Mouse (Mus musculus) myocyte (in vitro differentiated cells): ENCODE measurements around the gene Cbarp. TPM values are rescaled to one million over a fixed set of nuclear protein-coding genes. Genes with fewer than 3 reads are reported as not detected.

Experiments used
- H3K27me3 ChIP-seq: one replicate; pipeline ENCODE4 v1.6.1; 2011; ENCODE audit not compliant: control insufficient read depth, insufficient read depth, insufficient read length
- H3K36me3 ChIP-seq: one replicate; pipeline ENCODE4 v1.6.1; 2011; ENCODE audit not compliant: control insufficient read depth, insufficient read depth
- H3K4me2 ChIP-seq: one replicate; pipeline ENCODE4 v1.6.1; 2011; ENCODE audit warnings: low read depth, control low read depth
- H3K4me3 ChIP-seq: one replicate; pipeline ENCODE4 v1.5.1; 2011; ENCODE audit warnings: mild to moderate bottlenecking, control low read depth, moderate library complexity
- H3K79me2 ChIP-seq: one replicate; pipeline ENCODE4 v1.6.1; 2011; ENCODE audit not compliant: control insufficient read depth, insufficient read depth
- H3ac ChIP-seq: one replicate; pipeline ENCODE4 v1.6.1; 2011; ENCODE audit not compliant: control insufficient read depth, insufficient read length
- CEBPB ChIP-seq: IDR thresholded peaks from 2 replicates; pipeline ENCODE4 v1.6.1; 2011; ENCODE audit warnings: mild to moderate bottlenecking, moderate library complexity; ENCODE audit not compliant: poor library complexity, insufficient read depth, severe bottlenecking
- E2F4 ChIP-seq: IDR thresholded peaks from one replicate; pipeline ENCODE4 v1.6.1; 2011; ENCODE audit warnings: mild to moderate bottlenecking, control low read depth, moderate library complexity; ENCODE audit not compliant: insufficient read depth
- MAX ChIP-seq: IDR thresholded peaks from one replicate; pipeline ENCODE4 v1.6.1; 2011; ENCODE audit warnings: low read depth, mild to moderate bottlenecking, control low read depth
- MYOD1 ChIP-seq, 3 experiments: IDR thresholded peaks; one replicate each; pipeline ENCODE4 v1.6.1; 2011; ENCODE audit warnings: control low read depth in 2 of 3, low read depth in 2 of 3, mild to moderate bottlenecking in 2 of 3, moderate library complexity in 1 of 3; ENCODE audit not compliant: insufficient read length in 2 of 3, control insufficient read depth in 1 of 3
- MYOG ChIP-seq, 3 experiments: IDR thresholded peaks; one replicate each; pipeline ENCODE4 v1.6.1; 2011; ENCODE audit warnings: control low read depth in 2 of 3, low read depth in 2 of 3, mild to moderate bottlenecking in 2 of 3; ENCODE audit not compliant: insufficient read length in 2 of 3, control insufficient read depth in 1 of 3, insufficient read depth in 1 of 3
- POLR2A ChIP-seq: IDR thresholded peaks from one replicate; pipeline ENCODE4 v1.6.1; 2011; ENCODE audit warnings: low read depth, mild to moderate bottlenecking, control low read depth, moderate library complexity; ENCODE audit not compliant: insufficient read length
- POLR2AphosphoS2 ChIP-seq: IDR thresholded peaks from one replicate; pipeline ENCODE4 v1.6.1; 2011; ENCODE audit warnings: low read depth, control low read depth; ENCODE audit not compliant: insufficient read length
- REST ChIP-seq: IDR thresholded peaks from one replicate; pipeline ENCODE4 v1.6.1; 2011; ENCODE audit warnings: mild to moderate bottlenecking, control low read depth, moderate library complexity; ENCODE audit not compliant: insufficient read depth, insufficient read length
- SRF ChIP-seq: IDR thresholded peaks from one replicate; pipeline ENCODE4 v1.6.1; 2011; ENCODE audit warnings: low read depth; ENCODE audit not compliant: control insufficient read depth, insufficient read length
- TCF12 ChIP-seq: IDR thresholded peaks from one replicate; pipeline ENCODE4 v1.6.1; 2011; ENCODE audit warnings: mild to moderate bottlenecking, control low read depth; ENCODE audit not compliant: poor library complexity, insufficient read depth, severe bottlenecking
- TCF3 ChIP-seq: IDR thresholded peaks from one replicate; pipeline ENCODE4 v1.6.1; 2011; ENCODE audit warnings: low read depth, control low read depth; ENCODE audit not compliant: insufficient read length
- USF1 ChIP-seq: IDR thresholded peaks from one replicate; pipeline ENCODE4 v1.6.1; 2011; ENCODE audit warnings: low read depth, mild to moderate bottlenecking, control low read depth, moderate library complexity
- polyA plus RNA-seq: library from polyadenylated mRNA; unstranded; fragments of >200 nt; fragmentation: generic; extraction: Trizol; gene quantifications from one replicate; pipeline ENCODE4 v1.2.1, GENCODE M21; 2012; ENCODE audit warnings: missing spikeins

Gene Cbarp
- polyA plus RNA-seq, 1 experiment = 10.0 TPM

GRCm38 (mm10) chr10:80173955-80174640 lies 33.5 kb upstream of the Cbarp start:
- H3K4me3 ChIP-seq = peak overlapping the region; percentile 33
- TF ChIP-seq E2F4 (no peak), REST (no peak), POLR2AphosphoS2 (no peak), MYOD1 (IDR thresholded peaks at IDR 0.05; ENCODE audit: control insufficient read depth in 1 of 3, insufficient read length in 2 of 3, low read depth in 2 of 3) (no peak), MAX (no peak), TCF3 (no peak), CEBPB (no peak), SRF (no peak)
- H3ac ChIP-seq = no peak overlapping the region
- peaks cover 11% of the 10 kb centered on the region for H3K79me2 ChIP-seq
- no peak overlapping the region for H3K4me2 ChIP-seq
- peaks cover 6% of the 10 kb centered on the region for H3K36me3 ChIP-seq
- H3K27me3 ChIP-seq = no peaks in the 10 kb centered on the region

GRCm38 (mm10) chr10:80173358-80173757 lies 32.7 kb upstream of the Cbarp start:
- Histone ChIP-seq H3K4me2 (peak overlapping the region; percentile 75), H3ac (peak overlapping the region; percentile 3), H3K36me3 (peaks cover 6% of the 10 kb centered on the region), H3K4me3 (peak overlapping the region; percentile 33), H3K27me3 (no peaks in the 10 kb centered on the region), H3K79me2 (peaks cover 18% of the 10 kb centered on the region)
- no peak for TF ChIP-seq CEBPB
- TF ChIP-seq POLR2AphosphoS2 = no peak
- no peak for TF ChIP-seq SRF
- TF ChIP-seq USF1 = no peak
- no peak for TF ChIP-seq TCF12
- TF ChIP-seq MYOG (IDR thresholded peaks at IDR 0.05; ENCODE audit: control insufficient read depth in 1 of 3, insufficient read depth in 1 of 3, insufficient read length in 2 of 3, low read depth in 2 of 3) = no peak
- no peak for TF ChIP-seq E2F4
- no peak for TF ChIP-seq REST
- no peak for TF ChIP-seq MYOD1 (IDR thresholded peaks at IDR 0.05; ENCODE audit: control insufficient read depth in 1 of 3, insufficient read length in 2 of 3, low read depth in 2 of 3)
- TF ChIP-seq TCF3 = no peak

GRCm38 (mm10) chr10:80172527-80173292 lies 32.1 kb upstream of the Cbarp start, which contains the start of gene 1600002K03Rik:
1600002K03Rik (plus strand) TSS chr10:80172944.
- TF ChIP-seq POLR2A = peak; percentile 89
- 0 out of 2 replicates have a peak, but pooled peaks have one; percentile 12 for TF ChIP-seq CEBPB
- TF ChIP-seq SRF = peak; percentile 36
- TF ChIP-seq POLR2AphosphoS2 = peak; percentile 97
- TF ChIP-seq MYOD1 (IDR thresholded peaks at IDR 0.05; ENCODE audit: control insufficient read depth in 1 of 3, insufficient read length in 2 of 3, low read depth in 2 of 3) = peak in 1 of 3 experiments; percentile 1
- no peak for TF ChIP-seq MYOG (IDR thresholded peaks at IDR 0.05; ENCODE audit: control insufficient read depth in 1 of 3, insufficient read depth in 1 of 3, insufficient read length in 2 of 3, low read depth in 2 of 3)
- no peak for TF ChIP-seq MAX
- peak; percentile 96 for TF ChIP-seq USF1
- H3K4me2 ChIP-seq = peak within 1 kb of the TSS; percentile 75
- peaks cover 20% of the 10 kb centered on the region for H3K79me2 ChIP-seq
- H3K4me3 ChIP-seq = peak within 1 kb of the TSS; percentile 33
- no peaks in the 10 kb centered on the region for H3K27me3 ChIP-seq
- peak within 1 kb of the TSS; percentile 3 for H3ac ChIP-seq
- peaks cover 6% of the 10 kb centered on the region for H3K36me3 ChIP-seq

DNA sequence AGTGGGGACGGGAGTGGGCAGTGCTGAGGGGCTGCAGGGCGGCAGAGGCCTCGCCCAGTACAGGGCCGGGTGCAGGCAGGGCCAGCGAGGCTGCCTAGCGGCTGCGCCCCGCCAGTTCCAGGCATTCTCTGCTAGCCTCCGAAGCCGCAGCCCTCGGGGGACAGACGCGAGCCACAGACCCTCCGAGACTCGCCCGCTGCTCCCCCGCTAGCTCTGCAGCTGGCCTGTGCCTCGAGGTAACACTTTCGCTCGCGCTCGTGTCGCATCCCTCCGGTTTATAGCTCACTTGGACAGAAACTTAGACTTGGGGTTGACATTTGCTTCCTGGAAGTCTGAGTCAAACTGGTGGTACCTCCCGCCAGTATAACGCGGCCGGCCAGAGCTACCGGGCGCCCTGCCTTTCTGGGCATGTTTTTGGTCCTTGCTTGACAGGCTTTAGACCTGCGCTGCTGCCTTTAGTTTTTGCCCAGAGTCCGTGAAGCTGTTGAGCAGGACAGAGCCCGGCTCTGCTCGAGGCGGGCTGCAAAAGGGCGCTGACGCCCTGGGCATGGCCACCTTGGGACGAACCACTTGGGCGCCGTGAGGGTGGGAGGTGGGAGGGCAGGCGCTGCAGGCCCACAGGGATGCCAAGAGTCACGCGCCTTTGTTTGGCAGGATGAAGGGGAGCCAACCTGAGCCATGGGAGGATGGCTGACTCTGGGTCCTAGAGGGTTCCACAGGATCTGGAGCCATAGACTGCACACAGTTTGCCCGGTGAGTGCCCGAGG lies 31.3 kb upstream of the Cbarp start:
- Histone ChIP-seq H3K79me2 (peaks cover 20% of the 10 kb centered on the region), H3K4me3 (peak overlapping the region; percentile 33), H3K36me3 (peaks cover 6% of the 10 kb centered on the region), H3ac (peak overlapping the region; percentile 1), H3K27me3 (no peaks in the 10 kb centered on the region), H3K4me2 (peak overlapping the region; percentile 75)
- no peak for TF ChIP-seq MYOD1 (IDR thresholded peaks at IDR 0.05; ENCODE audit: control insufficient read depth in 1 of 3, insufficient read length in 2 of 3, low read depth in 2 of 3)
- TF ChIP-seq MYOG (IDR thresholded peaks at IDR 0.05; ENCODE audit: control insufficient read depth in 1 of 3, insufficient read depth in 1 of 3, insufficient read length in 2 of 3, low read depth in 2 of 3) = no peak
- TF ChIP-seq TCF3 = no peak
- TF ChIP-seq POLR2AphosphoS2 = peak; percentile 52
- TF ChIP-seq POLR2A = peak; percentile 12
- no peak for TF ChIP-seq REST
- no peak for TF ChIP-seq E2F4
- TF ChIP-seq SRF = no peak
- TF ChIP-seq TCF12 = no peak
- no peak for TF ChIP-seq MAX
- no peak for TF ChIP-seq USF1
- TF ChIP-seq CEBPB = no peak
